Mouse (Mus musculus): ENCODE results near the gene Jade1.

- no peak for TF ChIP-seq CTCF (IDR thresholded peaks at IDR 0.05; ENCODE audit: borderline replicate concordance, control insufficient read depth, extremely low read depth, insufficient read depth, low read length, poor library complexity)
- TF ChIP-seq POLR2A (IDR thresholded peaks at IDR 0.05; ENCODE audit: control insufficient read depth, extremely low read depth, insufficient read depth, low read length, poor library complexity), result no peak
These were observed 3.9 kb upstream of the Jade1 start for GRCm38 (mm10) chr3:41551671-41552070.
